Mouse (Mus musculus) E14TG2a.4 (cell line): ENCODE measurements around the gene Gbx1.

Experiments used
- CTCF ChIP-seq: conservative IDR thresholded peaks from 2 replicates; pipeline ENCODE4 v1.5.1; 2014; ENCODE audit warnings: low read length
- NANOG ChIP-seq: IDR thresholded peaks from 2 replicates; pipeline ENCODE4 v1.6.1; 2014; ENCODE audit warnings: borderline replicate concordance, low read length, mixed read lengths
- POU5F1 ChIP-seq: IDR thresholded peaks from 2 replicates; pipeline ENCODE4 v1.6.1; 2014; ENCODE audit warnings: low read length, borderline replicate concordance

DNA sequence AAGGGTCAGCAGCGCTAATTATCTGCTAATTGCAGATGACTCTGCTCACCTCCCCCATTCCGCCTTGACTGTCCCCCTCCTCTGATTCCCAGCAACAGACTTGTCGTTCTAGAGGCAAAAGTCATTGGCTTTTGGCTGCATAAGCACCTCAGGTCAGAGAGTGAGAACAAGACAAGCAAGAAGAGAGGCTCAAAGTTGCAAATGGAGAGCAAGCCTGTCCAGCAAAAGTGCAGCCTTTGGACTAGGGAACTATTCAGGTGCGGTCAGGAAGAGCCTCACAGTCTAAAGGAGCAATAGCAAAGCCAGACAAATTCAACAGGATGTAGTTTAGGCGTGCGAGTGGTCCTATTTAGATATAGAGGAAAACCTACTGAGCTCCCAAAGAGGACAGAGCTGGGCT is 778 bp upstream of the Gbx1 start:
- no peak for TF ChIP-seq CTCF
- TF ChIP-seq POU5F1 = no peak
- TF ChIP-seq NANOG = no peak
